Mouse (Mus musculus): ENCODE results near the gene Gramd1b. TPM values are rescaled to one million over a fixed set of nuclear protein-coding genes. Genes with fewer than 3 reads are reported as not detected.

Gramd1b gene
- polyA plus RNA-seq, 1 experiment from 2014 or later = 8.5 TPM

DNA sequence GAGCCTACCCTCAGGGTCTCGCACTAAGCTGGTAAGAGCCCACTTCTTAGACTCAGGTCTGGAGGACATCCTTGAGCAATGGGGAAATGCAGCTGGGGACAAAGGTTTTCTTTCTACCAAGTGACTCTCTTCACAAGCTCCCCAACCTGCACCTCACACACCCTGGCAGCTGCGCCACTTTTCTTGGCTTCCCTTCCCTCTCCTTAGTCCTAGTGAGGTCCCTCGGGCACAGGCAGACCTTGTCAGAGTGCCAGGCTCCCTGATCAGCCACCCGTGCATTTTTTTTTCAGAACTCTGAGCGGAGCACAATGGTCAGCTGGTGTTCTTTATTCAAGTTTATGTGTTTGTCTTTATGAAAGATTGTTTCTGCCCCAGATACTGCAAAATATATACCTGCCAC is 194.5 kb downstream of the Gramd1b start:
- peaks cover 4% of the 10 kb centered on the region; the same call in 1 of the 2 replicates for H3K4me1 ChIP-seq (ENCODE audit: control insufficient read depth, insufficient read depth, low read length)
- no peaks in the 10 kb centered on the region for H3K9me3 ChIP-seq (replicated peaks; ENCODE audit: control insufficient read depth, low read length)
- no peaks in the 10 kb centered on the region for H3K36me3 ChIP-seq (ENCODE audit: control insufficient read depth, insufficient read depth, low read length)
- no peak overlapping the region for H3K9ac ChIP-seq (ENCODE audit: low read depth, low read length)
- ATAC-seq (replicated peaks; ENCODE audit: insufficient number of reproducible peaks, low FRiP score, low TSS enrichment) = no peak
- no peak overlapping the region for H3K4me2 ChIP-seq
- H3K27ac ChIP-seq (ENCODE audit: low read depth, low read length) = no peak overlapping the region
- 79% methylated on average over 5 of the region's 5 CpGs for WGBS (ENCODE audit: insufficient replicate concordance)
- H3K4me3 ChIP-seq (ENCODE audit: low read depth, low read length) = no peak overlapping the region
- H3K27me3 ChIP-seq (ENCODE audit: control insufficient read depth, insufficient read depth, low read length) = no peaks in the 10 kb centered on the region

DNA sequence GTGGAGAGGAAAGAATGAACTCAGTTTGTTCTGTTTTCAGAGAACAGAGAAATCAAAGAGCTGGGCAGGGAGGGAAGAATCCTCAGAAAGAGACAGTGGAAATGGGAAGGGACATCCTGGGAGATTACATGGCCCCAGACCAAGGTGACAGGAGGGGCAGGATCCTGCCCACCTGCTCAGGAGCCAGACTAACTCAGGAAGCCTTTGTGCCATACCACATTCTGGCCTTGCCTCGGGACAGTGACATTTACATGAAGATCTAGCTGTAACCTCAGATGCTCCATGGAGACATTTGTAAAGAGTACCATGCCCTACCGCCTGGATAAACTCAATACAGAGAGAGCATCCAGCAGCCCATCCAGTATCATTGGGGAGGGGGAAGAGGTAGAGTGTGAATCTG is 196.6 kb downstream of the Gramd1b start:
- 61% methylated on average over 2 of the region's 2 CpGs for WGBS (ENCODE audit: insufficient replicate concordance)

DNA sequence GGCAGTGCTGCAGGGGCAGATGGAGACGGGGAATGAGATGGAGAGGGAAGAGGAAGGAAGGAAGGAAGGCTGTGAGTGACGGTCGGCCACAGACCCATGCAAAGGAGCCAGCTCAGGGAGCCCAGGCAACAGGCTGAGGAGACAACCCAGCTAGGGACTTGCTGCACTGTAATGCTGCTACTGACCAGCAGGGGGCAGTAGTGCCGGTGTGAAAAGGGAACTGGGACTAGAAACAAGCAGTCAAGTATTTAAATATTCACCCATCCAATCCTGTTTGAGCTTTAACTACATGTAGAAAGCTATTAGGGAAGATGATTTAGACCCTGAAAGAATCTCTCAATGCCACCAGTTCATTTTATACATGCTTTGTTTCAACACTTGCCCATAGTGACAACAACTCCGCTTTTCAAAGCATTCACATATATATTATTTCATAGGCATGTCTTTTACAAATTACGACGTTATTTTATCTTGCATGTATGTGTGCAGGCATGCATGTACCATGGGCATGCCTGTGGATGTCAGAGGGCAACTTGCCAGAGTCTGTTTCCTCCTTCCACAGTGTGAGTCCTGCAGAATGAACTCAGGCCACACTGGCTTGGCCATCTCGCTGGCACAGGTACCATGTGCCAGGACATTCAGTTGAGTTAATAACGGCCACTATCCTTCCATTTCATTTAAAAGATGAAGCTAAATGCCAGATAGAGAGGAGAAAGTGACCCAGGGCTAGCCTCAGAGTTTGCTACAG is 197.4 kb downstream of the Gramd1b start:
- Histone ChIP-seq H3K4me1 (ENCODE audit: control insufficient read depth, insufficient read depth, low read length) (no peaks in the 10 kb centered on the region), H3K4me3 (ENCODE audit: low read depth, low read length) (no peak overlapping the region), H3K9ac (ENCODE audit: low read depth, low read length) (no peak overlapping the region), H3K27ac (ENCODE audit: low read depth, low read length) (no peak overlapping the region), H3K4me2 (no peak overlapping the region), H3K27me3 (ENCODE audit: control insufficient read depth, insufficient read depth, low read length) (no peaks in the 10 kb centered on the region), H3K36me3 (ENCODE audit: control insufficient read depth, insufficient read depth, low read length) (no peaks in the 10 kb centered on the region), H3K9me3 (replicated peaks; ENCODE audit: control insufficient read depth, low read length) (no peaks in the 10 kb centered on the region)
- ATAC-seq (replicated peaks; ENCODE audit: insufficient number of reproducible peaks, low FRiP score, low TSS enrichment) = no peak
- 59% methylated on average over 9 of the region's 9 CpGs for WGBS (ENCODE audit: insufficient replicate concordance)

More for the DNA sequence above, 196.6 kb downstream of the Gramd1b start:
- H3K9ac ChIP-seq (ENCODE audit: low read depth, low read length) = no peak overlapping the region
- no peak for ATAC-seq (replicated peaks; ENCODE audit: insufficient number of reproducible peaks, low FRiP score, low TSS enrichment)
- no peaks in the 10 kb centered on the region for H3K9me3 ChIP-seq (replicated peaks; ENCODE audit: control insufficient read depth, low read length)
- no peak overlapping the region for H3K4me2 ChIP-seq
- H3K4me3 ChIP-seq (ENCODE audit: low read depth, low read length) = no peak overlapping the region
- no peaks in the 10 kb centered on the region for H3K27me3 ChIP-seq (ENCODE audit: control insufficient read depth, insufficient read depth, low read length)
- no peak overlapping the region for H3K27ac ChIP-seq (ENCODE audit: low read depth, low read length)
- no peaks in the 10 kb centered on the region for H3K36me3 ChIP-seq (ENCODE audit: control insufficient read depth, insufficient read depth, low read length)
- H3K4me1 ChIP-seq (ENCODE audit: control insufficient read depth, insufficient read depth, low read length) = 0 out of 2 replicates have a peak, but pooled peaks cover under 1% of the 10 kb centered on the region

DNA sequence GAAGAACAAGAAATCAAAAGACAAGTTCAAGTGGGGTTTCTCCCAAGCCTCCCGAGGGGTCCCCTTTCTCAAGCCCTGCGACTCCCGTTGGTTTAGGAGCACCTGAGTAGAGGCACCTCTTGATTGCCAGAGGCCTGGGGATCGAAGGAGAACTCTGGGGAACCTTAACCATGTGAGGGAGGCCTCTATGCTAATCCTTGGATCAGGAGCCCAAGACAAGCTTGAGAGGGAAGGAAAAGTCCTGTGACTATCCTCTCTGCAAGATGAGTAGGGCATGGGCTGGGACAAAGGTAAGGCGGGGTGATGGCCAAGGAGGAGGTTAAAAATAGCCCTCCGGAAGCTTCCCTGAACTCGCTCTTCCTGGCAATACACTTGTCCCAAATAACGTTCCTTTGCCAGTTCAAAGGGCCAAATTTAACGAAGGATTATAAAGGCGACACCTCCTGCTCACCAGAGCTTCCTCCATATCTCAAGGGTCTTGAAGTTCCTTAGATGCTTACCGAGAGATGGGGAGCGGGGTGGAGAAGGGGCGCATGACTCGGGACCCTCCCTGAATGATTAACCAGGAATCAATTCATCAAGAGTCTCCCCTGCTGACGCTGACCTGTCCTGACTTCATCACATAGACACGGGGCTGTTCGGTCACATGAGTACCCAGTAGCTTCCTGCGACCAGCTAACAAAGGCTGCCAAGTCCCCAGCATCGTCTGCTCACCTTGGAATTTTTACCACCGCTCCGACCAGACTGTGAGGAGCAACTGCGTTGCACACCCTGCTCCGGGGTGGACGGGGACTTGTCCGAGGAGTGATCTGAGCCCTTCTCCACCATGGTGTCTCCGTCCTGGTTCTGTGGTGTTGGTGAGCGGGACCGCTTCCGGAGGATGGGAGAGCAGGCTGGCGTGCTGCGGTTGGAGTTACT is 198.2 kb downstream of the Gramd1b start:
- H3K36me3 ChIP-seq (ENCODE audit: control insufficient read depth, insufficient read depth, low read length) = no peaks in the 10 kb centered on the region
- H3K27me3 ChIP-seq (ENCODE audit: control insufficient read depth, insufficient read depth, low read length) = no peaks in the 10 kb centered on the region
- no peak overlapping the region for H3K4me2 ChIP-seq
- no peaks in the 10 kb centered on the region for H3K9me3 ChIP-seq (replicated peaks; ENCODE audit: control insufficient read depth, low read length)
- no peak overlapping the region for H3K9ac ChIP-seq (ENCODE audit: low read depth, low read length)
- H3K27ac ChIP-seq (ENCODE audit: low read depth, low read length) = no peak overlapping the region
- 75% methylated on average over 31 of the region's 31 CpGs for WGBS (ENCODE audit: insufficient replicate concordance)
- H3K4me1 ChIP-seq (ENCODE audit: control insufficient read depth, insufficient read depth, low read length) = no peaks in the 10 kb centered on the region
- no peak overlapping the region for H3K4me3 ChIP-seq (ENCODE audit: low read depth, low read length)
- no peak for ATAC-seq (replicated peaks; ENCODE audit: insufficient number of reproducible peaks, low FRiP score, low TSS enrichment)

DNA sequence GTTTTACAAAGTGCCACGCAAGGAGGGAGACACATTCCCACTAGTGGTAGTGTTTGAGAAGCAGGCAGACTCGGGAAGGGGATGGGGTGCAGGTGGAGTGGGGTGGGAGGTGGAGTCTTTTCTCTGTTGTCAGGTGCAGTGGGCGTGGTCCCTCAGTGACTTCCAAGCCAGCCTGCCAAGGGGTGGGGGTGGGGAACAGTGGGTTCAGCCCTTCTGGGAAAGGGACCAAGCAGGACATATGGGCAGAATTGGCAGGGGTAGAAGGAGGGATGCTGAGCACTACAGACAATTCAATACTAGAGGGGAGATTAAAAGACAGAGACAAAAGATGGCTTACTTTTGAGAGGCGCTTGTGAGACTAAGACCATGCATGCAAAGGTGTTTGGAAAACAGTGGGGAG is 198.9 kb downstream of the Gramd1b start:
- Histone ChIP-seq H3K9ac (ENCODE audit: low read depth, low read length) (no peak overlapping the region), H3K4me1 (ENCODE audit: control insufficient read depth, insufficient read depth, low read length) (no peaks in the 10 kb centered on the region), H3K27ac (ENCODE audit: low read depth, low read length) (no peak overlapping the region), H3K36me3 (ENCODE audit: control insufficient read depth, insufficient read depth, low read length) (no peaks in the 10 kb centered on the region), H3K4me3 (ENCODE audit: low read depth, low read length) (no peak overlapping the region), H3K4me2 (no peak overlapping the region), H3K27me3 (ENCODE audit: control insufficient read depth, insufficient read depth, low read length) (no peaks in the 10 kb centered on the region), H3K9me3 (replicated peaks; ENCODE audit: control insufficient read depth, low read length) (no peaks in the 10 kb centered on the region)
- no peak for ATAC-seq (replicated peaks; ENCODE audit: insufficient number of reproducible peaks, low FRiP score, low TSS enrichment)
- WGBS (ENCODE audit: insufficient replicate concordance) = 85% methylated on average over 4 of the region's 4 CpGs

DNA sequence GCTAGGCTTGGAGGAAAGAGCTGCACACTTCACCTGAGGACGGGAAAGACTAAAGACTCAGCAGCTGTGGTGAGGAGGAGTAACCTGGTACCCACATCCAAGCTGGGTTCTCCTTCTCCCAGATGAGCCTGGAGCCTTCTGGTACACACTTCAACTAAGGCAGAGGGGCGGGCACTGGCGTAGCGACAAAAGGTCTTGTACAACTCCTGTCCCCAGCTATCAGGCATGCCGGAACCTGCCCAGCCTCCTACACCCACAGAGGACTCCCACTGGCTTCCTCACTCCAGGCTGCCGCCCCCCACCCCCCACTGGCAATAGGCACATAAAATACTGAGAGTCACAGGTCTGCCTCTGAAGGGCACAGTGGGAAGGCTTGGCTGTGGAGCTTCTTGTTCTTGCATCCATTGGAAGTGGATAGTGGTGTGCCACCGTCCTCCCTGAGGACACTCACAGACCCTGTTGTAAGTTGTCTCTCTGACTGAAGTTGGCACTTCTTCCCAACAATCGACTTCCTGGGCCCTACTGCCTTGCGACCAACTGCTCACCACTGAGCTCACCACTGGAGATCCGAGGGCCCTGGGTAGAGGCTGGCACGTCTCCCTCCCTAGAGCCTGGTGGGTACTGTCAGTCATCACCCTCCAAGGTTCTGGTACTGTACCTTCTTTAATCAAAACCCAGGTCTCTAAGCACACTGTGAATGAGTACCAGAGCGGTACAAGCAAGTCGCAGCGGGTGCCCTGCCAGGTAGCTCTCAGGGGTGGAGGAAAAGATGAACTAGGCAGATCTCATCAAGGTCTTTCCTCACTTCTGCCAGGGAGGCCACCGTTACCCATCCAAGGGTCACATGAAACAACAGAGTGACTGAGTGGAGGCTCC is 199.5 kb downstream of the Gramd1b start:
- no peak for ATAC-seq (replicated peaks; ENCODE audit: insufficient number of reproducible peaks, low FRiP score, low TSS enrichment)
- H3K4me1 ChIP-seq (ENCODE audit: control insufficient read depth, insufficient read depth, low read length) = peaks cover 4% of the 10 kb centered on the region
- H3K36me3 ChIP-seq (ENCODE audit: control insufficient read depth, insufficient read depth, low read length) = no peaks in the 10 kb centered on the region
- no peaks in the 10 kb centered on the region for H3K9me3 ChIP-seq (replicated peaks; ENCODE audit: control insufficient read depth, low read length)
- H3K4me3 ChIP-seq (ENCODE audit: low read depth, low read length) = no peak overlapping the region
- no peak overlapping the region for H3K9ac ChIP-seq (ENCODE audit: low read depth, low read length)
- H3K27me3 ChIP-seq (ENCODE audit: control insufficient read depth, insufficient read depth, low read length) = no peaks in the 10 kb centered on the region
- no peak overlapping the region for H3K27ac ChIP-seq (ENCODE audit: low read depth, low read length)
- WGBS (ENCODE audit: insufficient replicate concordance) = 83% methylated on average over 15 of the region's 15 CpGs
- no peak overlapping the region for H3K4me2 ChIP-seq

DNA sequence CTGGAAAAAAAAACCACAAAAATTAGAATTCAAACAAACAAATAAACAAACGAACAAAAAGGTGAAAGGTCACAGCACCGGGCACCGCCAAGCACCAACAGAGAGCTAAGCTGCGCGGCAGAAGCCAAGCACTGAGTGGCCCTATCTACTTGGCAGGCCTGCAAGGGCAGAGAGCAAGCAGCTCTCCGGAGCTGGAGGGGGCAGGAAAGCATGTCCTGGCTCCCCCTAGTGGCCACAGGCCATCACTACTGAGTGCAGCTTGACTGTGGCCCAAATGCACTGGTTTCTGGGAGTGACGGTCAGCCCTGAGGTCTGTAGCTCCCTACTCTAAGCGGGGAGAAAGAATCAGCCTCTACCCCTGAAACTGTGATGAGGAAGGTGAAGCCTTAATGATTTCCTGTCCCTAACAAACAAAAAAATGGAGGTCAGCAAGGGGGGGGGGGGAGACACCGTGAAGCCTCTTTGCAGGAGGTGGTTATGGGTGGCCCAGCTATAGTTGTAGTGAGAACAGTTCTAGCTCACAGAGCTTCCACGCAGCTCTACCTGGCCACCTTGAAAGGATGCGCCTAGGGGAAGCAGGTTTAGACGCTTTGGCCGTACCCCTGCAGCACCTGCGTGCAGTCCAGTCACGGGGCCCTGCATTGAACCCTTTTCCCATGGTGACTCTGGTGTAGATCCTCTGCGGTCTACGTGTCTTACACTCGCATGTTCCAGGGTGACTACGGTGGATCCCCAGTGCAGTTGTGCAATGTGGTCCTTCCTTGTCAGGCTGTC is 200.4 kb downstream of the Gramd1b start:
- Histone ChIP-seq H3K4me2 (no peak overlapping the region), H3K27ac (ENCODE audit: low read depth, low read length) (no peak overlapping the region), H3K4me3 (ENCODE audit: low read depth, low read length) (no peak overlapping the region), H3K9ac (ENCODE audit: low read depth, low read length) (no peak overlapping the region), H3K36me3 (ENCODE audit: control insufficient read depth, insufficient read depth, low read length) (no peaks in the 10 kb centered on the region), H3K4me1 (ENCODE audit: control insufficient read depth, insufficient read depth, low read length) (peaks cover 13% of the 10 kb centered on the region), H3K27me3 (ENCODE audit: control insufficient read depth, insufficient read depth, low read length) (no peaks in the 10 kb centered on the region), H3K9me3 (replicated peaks; ENCODE audit: control insufficient read depth, low read length) (no peaks in the 10 kb centered on the region)
- peak; percentile 74; the same call in 1 of the 2 replicates for ATAC-seq (replicated peaks; ENCODE audit: insufficient number of reproducible peaks, low FRiP score, low TSS enrichment)
- WGBS (ENCODE audit: insufficient replicate concordance) = 57% methylated on average over 19 of the region's 19 CpGs

Measured in heart, embryonic 11.5 days (tissue).